Mouse (Mus musculus): ENCODE measurements around the gene Gm10490.

Gene Gm10490

GRCm38 (mm10) chrX:7926266-7926665 lies 16.9 kb downstream of the Gm10490 start:
- in situ Hi-C loops (cut with MboI, MseI) = no loop called here

DNA sequence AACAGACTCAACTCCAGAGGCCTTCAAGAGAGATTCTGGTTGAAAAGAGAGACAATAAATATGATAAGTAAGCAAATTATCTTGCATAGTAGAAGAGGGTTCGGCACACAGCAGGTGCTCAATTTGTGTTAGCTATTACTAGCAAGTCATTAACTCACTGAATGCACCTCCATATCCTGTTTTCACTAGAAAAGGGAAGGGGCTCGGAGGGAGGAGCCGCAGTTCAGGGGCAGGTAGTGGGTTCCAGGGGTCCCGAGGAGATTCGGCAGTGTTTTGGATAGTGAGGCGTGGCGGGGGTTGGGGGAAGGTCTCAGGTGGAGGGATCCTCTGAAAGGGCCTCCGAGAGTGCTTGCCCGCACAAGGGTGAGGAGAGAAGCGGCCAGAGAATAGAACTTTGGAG lies 17.8 kb downstream of the Gm10490 start:
- in situ Hi-C loops (cut with MboI, MseI) = no loop called here

GRCm38 (mm10) chrX:7928270-7928790 lies 19.0 kb downstream of the Gm10490 start, which contains the start of gene Eras:
Eras (minus strand) TSS chrX:7928607.
- in situ Hi-C loops (cut with MboI, MseI) = no loop called here

- in situ Hi-C loops (cut with MboI, MseI) = no loop called here
These were observed 27.5 kb downstream of the Gm10490 start for GRCm38 (mm10) chrX:7936874-7937273.

GRCm38 (mm10) chrX:7937667-7938066 lies 28.3 kb downstream of the Gm10490 start:
- in situ Hi-C loops (cut with MboI, MseI) = no loop called here

DNA sequence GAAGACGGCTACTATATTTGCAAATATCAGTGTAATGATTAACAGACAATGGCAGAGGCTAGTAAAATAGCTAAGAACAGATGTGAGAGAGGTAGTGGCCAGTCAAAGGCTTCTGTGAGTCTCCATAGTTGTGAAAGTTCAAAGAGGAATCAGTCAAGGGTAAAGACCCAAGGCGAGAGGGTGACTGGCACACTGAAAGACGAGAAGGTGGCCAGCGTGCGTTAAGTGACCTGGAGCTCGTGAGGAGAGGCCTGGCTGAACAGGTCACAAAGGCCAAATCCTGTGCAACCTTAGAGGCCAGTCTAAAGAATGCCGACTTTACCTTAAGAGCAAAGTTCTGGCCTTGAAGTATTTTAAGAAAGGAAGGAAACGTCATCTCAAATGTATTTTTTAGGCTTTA lies 36.3 kb downstream of the Gm10490 start:
- in situ Hi-C loops (cut with MboI, MseI) = no loop called here

- in situ Hi-C loops (cut with MboI, MseI) = no loop called here
These were observed 38.0 kb downstream of the Gm10490 start, which contains the start of gene Hdac6 for GRCm38 (mm10) chrX:7947108-7947899. Hdac6 (minus strand) TSS chrX:7947889.

GRCm38 (mm10) chrX:7947900-7948492 lies 38.7 kb downstream of the Gm10490 start:
- in situ Hi-C loops (cut with MboI, MseI) = no loop called here

- in situ Hi-C loops (cut with MboI, MseI) = no loop called here
These were observed 40.7 kb downstream of the Gm10490 start for GRCm38 (mm10) chrX:7950091-7950490.

- in situ Hi-C loops (cut with MboI, MseI) = no loop called here
These were observed 49.5 kb downstream of the Gm10490 start for GRCm38 (mm10) chrX:7958868-7959267.
